Mouse (Mus musculus) gastrocnemius, postnatal 14 days (tissue): ENCODE measurements around the gene Gm28710. TPM values are rescaled to one million over a fixed set of nuclear protein-coding genes. Genes with fewer than 3 reads are reported as not detected.

ENCODE experiments used
- DNase-seq: peaks from one replicate; pipeline ENCODE4 v3.0.0; 2021; ENCODE audit warnings: mixed read lengths
- intact Hi-C: fragments of 180-260 bp; cut with DNase I; formaldehyde crosslinking; loops from one replicate; pipeline ENCODE4 v1.15.1; 2025; ENCODE audit warnings: low total_unique reads
- long read RNA-seq, 2 experiments: library from polyadenylated mRNA; stranded (forward); transcript quantifications; one replicate each; pipeline ENCODE4 v2.0.0; 2021
- total RNA-seq, 2 experiments: library from RNA; stranded (reverse); gene quantifications; 2 replicates each; pipeline ENCODE4 v1.2.3; 2021

The Gm28710 gene
- total RNA-seq: not detected
- long read RNA-seq, experiment 1: 0 reads
- long read RNA-seq, experiment 2: 0 reads

DNA sequence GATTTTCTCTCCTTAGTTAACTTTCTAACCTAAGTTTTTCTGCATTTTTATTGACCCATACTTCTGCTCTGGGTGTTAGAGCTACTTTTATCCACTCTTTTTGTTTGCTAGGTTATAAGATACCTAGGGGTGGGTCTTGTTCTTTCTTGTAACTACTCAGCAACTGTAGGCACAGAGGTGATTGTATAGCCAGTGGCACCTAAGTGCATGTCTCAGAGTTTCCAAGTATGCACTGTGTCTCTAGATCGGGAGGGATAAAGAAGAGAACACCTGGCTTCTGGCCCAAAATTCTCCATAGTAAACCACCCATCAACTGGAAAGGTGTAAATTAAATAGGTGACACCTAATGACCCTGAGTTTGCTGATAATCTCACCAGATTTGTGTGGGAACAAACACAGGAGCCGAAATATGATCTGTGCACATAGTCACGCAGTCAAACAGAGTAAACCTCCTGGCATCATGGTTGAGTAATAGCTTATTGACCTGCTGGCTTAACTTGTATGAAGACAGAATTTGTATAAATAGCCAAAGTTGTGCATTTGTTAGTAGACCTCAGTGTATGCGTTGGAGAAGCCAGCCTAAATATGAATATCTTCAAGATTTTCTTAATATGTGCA lies at the start of gene Gm28710:
Gm28710 (plus strand) TSS at position 568 of the 618 bp plus-strand sequence.
- intact Hi-C loops: no loop called here
- no peak for DNase-seq

DNA sequence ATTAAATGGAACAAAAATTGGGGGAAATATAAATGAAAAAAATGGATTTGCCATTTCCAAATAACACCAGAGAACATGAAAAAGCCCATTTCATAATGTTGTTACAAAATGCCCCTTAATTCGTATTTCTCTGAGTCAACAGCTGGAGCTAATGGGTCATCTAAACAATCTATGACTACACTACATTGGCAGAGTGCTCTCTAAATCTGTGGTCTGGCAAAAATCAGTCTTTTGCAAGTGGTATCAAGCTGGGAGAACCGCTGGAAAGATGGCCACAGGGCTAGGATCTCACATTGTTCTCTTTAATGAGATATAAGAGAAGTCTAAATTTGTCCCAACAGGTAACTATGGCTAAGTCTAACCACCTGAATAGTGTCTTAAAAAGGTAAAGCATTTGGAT lies 14.4 kb upstream of the Gm28710 start:
- intact Hi-C loops: no loop called here
- no peak for DNase-seq

DNA sequence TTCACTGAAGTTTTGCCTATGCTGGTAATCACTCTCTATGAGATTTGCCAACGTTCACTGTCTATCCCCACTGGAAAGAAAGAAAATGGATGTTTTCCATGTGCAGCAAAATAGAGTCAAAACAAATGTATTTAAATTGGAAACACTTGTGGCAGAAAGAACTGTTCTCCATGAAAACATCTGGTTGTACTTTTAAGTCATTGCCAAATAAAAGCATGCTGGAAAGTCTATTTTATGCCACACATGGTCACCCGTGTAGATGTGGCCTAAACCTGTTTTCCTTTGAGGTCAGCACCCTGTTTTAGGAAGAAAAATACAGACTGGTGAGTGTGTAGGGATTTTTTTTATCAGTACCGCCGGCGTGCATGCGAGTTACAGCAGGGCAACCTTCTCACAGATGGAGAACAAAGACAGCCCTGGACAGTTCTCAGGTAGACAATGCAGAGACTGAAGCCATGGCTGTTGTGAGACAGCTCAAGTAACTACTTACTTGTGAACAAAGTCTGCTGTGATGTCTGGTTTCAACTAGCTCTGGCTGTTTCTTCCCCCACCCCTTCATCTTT lies 12.9 kb upstream of the Gm28710 start:
- DNase-seq: no peak
- intact Hi-C loops: no loop called here

DNA sequence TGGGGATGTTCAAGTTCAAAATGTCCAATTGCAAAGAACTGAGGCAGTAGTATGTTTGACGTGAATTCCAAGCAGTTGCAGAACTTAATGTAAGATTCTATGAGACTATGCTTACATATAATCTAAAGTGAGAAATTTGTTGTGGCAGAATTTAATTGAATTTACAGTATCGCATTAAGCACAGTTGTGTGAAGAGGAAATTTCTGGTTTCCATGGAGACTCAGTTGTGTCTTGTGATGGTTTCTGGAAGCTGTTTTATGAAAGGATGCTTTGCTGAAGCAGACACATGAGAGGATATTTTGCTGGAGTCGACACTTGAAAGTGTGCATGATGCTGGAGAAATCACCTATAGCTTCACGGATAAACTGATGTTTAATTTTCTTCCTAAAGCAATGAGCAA lies 6.0 kb upstream of the Gm28710 start:
- intact Hi-C loops: no loop called here
- DNase-seq: no peak

DNA sequence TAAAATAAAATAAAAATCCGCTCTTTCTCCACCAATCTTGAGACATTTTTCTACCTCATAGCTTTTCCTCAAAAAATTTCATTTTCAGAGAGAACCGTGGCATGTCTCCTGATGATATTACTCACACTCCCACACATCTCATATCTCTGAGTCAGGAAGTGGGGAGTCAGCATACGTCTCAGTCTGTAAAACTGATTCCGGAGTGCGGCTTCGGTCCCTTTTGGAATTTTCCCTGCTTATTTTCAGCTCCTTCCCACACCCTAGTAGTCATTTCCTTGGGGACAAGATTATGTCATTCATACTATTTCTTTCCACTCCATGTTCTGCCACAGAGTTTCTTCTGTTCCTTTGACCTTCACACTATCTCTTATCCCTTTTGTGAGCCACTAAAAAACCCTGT lies 3.4 kb downstream of the Gm28710 start:
- no peak for DNase-seq
- intact Hi-C loops: no loop called here

DNA sequence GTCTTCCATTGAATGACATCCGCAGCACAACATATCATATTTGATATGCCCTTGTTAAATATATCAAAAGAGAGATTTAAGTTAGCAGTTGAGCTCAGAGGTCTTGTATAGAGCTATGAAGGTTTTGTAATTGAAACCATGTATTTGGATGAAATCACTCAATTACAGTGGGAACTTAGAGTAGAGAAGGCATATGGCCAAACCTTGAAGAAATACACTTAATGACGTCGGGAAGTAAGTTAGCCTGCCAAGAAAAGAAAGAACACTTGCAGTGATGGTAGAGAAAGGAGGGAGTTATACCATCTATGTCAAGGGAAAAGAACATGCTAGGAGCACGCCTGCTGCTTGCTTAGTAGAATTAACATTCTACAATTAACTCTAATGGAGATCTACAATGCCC lies 11.1 kb downstream of the Gm28710 start:
- intact Hi-C loops: no loop called here
- no peak for DNase-seq

DNA sequence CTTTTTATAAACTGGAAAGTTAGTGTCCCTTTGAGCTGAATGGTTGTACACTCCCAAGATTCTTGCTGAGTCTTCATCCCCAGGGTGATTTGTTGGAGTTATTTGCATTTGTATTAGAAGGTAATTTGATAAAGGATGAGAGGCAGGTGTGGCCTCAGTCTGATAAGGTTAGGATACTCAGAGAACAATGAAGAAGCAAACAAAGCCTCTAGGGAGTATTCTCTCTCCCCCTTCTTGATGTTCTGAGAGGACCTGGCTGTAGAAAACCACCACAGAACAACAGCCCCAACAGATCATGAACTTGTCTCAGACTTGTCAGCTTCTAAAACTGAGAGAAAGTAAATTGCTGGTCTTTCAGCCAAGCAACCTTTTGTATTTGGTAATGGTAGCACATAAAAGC lies 47.4 kb downstream of the Gm28710 start:
- no peak for DNase-seq
- intact Hi-C loops: no loop called here

DNA sequence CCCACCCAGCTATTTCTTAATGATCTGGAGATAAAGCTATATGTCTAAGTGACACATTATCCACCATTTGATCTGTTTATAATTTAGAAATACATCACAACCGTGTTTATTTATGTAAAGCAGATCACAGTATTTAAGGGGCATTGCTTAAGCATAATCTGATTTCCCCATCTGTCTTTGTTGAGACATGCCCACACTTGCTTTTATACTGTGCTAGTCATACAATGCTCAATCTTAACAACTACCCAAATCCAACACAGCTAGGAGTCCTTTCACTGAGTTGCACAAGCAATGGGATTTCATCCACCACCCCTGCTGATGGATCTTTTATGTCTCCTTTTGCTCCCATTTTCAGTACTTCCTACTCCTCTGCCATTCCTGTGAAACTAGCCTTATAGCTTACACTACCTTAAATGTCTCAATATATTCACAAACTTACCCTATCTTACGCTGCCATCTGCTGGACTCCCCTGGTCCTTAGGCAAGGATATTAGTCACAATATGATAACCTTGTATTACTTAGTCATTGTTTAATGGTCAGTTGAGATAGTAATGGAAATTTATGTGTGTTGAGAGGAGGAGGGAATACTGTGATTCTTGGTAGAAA lies 77.8 kb downstream of the Gm28710 start:
- peak; percentile 9 for DNase-seq

DNA sequence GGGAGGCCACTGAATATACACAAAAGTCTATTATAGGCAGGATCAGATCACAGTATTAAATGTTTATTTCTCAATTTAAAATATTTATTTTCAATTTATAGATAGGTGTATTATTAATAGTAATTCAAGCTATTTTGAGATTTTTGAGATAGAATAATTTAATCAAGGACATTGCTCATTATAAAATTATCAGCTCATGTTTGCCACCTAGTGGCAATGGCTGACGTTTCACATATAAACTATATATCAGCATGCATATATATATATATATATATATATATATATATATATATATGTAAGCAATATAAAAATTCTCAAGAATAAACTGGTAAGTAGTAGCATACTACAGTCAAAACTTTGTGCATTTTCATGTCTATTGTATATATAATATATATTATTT lies 102.6 kb downstream of the Gm28710 start:
- intact Hi-C loops: no loop called here
- DNase-seq: no peak

More for the DNA sequence above, 77.8 kb downstream of the Gm28710 start:
- intact Hi-C loops: no loop called here

DNA sequence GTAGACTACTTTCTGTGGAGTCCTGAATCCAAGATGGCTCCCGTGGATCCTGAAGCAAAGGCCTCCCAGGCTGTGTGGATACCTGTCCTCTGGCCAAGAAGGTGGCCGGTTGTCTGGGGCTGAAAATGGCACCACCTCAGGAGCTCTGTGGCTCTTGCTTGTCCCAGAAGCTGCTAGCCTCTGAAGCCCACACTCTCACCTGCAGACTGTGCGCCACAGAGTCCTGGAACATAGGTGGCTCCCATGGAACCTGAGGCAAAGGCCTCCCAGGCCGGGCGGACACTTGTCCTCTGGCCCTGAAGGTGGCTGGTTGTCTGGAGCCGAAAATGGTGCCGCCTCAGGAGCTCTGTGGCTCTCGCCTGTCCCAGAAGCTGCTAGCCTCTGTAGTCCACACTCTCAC lies 128.2 kb downstream of the Gm28710 start:
- intact Hi-C loops: no loop called here
- DNase-seq: no peak

DNA sequence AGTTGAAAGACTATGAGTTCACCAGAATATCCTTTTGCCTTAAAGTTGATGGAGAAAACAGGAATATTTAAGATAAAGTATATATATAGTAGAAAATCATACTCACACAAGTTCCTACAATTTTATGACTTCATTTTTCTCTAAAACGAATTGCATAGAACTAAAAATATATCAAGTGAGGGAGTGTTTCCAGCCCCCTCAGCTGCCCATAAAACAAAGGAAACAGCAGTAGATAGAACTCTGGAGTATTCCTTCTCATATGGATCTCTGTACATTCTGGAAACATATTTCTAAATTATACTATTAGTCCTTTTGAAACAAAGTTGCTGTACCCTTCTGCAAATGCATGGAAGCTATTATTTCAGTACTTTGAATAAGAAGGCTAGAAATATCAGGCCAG lies 130.9 kb downstream of the Gm28710 start:
- DNase-seq: no peak
- intact Hi-C loops: no loop called here

Other genes with a start within 250 kb of the Gm28710 start
- 1 to 10 TPM in 1 of 2 experiments, under 1 TPM in 1; 0.82 to 1.3 TPM for gene Hgf, start 238.3 kb upstream of the Gm28710 start, total RNA-seq